Mouse (Mus musculus) heart, embryonic 14.5 days (tissue): ENCODE data around the gene Apoc4. TPM values are rescaled to one million over a fixed set of nuclear protein-coding genes. Genes with fewer than 3 reads are reported as not detected.

ENCODE experiments used
- ATAC-seq: fragments of 200-750 bp; cut with Nextera tagmentation; 2 replicates; pipeline ENCODE4 v1.8.0; 2017; ENCODE audit warnings: low read depth, moderate TSS enrichment; ENCODE audit not compliant: insufficient number of reproducible peaks, insufficient read depth, low FRiP score
- H3K27ac ChIP-seq, 2 experiments: fragments of 200-500 bp in 1 of 2; fragments of 300-500 bp in 1 of 2; sonication (generic) in 1 of 2; replicated peaks in 1 of 2; 2 replicates each; pipeline ENCODE4 v1.5.1; 2012 to 2014; ENCODE audit warnings: low read depth in 2 of 2, low read length in 2 of 2, control low read depth in 1 of 2, mild to moderate bottlenecking in 1 of 2, mixed read lengths in 1 of 2; ENCODE audit not compliant: control insufficient read depth in 1 of 2, insufficient read depth in 1 of 2
- H3K27me3 ChIP-seq: fragments of 300-500 bp; sonication (generic); 2 replicates; pipeline ENCODE4 v1.6.1; 2014; ENCODE audit warnings: mild to moderate bottlenecking, low read length, control low read depth; ENCODE audit not compliant: control insufficient read depth, insufficient read depth
- H3K36me3 ChIP-seq: fragments of 300-500 bp; sonication (generic); 2 replicates; pipeline ENCODE4 v1.6.1; 2014; ENCODE audit warnings: mild to moderate bottlenecking, control low read depth, low read length, mixed read lengths; ENCODE audit not compliant: control insufficient read depth, insufficient read depth
- H3K4me1 ChIP-seq, 2 experiments: fragments of 200-500 bp in 1 of 2; fragments of 300-500 bp in 1 of 2; sonication (generic) in 1 of 2; 2 replicates each; pipeline ENCODE4 v1.6.1; 2012 to 2014; ENCODE audit warnings: low read length in 2 of 2, control low read depth in 1 of 2, mixed read lengths in 1 of 2; ENCODE audit not compliant: control insufficient read depth in 2 of 2, insufficient read depth in 2 of 2
- H3K4me2 ChIP-seq: fragments of 300-500 bp; sonication (generic); 2 replicates; pipeline ENCODE4 v1.6.1; 2014; ENCODE audit warnings: mild to moderate bottlenecking, low read length
- H3K4me3 ChIP-seq, 2 experiments: fragments of 200-500 bp in 1 of 2; fragments of 300-500 bp in 1 of 2; sonication (generic) in 1 of 2; 2 replicates each; pipeline ENCODE4 v1.5.1; 2012 to 2014; ENCODE audit warnings: low read length in 2 of 2, mild to moderate bottlenecking in 2 of 2, control low read depth in 1 of 2, low read depth in 1 of 2, moderate library complexity in 1 of 2; ENCODE audit not compliant: control insufficient read depth in 1 of 2, insufficient read depth in 1 of 2
- H3K9ac ChIP-seq: fragments of 300-500 bp; sonication (generic); 2 replicates; pipeline ENCODE4 v1.6.1; 2014; ENCODE audit warnings: mild to moderate bottlenecking, low read length
- H3K9me3 ChIP-seq: fragments of 300-500 bp; sonication (generic); 2 replicates; pipeline ENCODE4 v1.6.1; 2016; ENCODE audit warnings: low read length, control low read depth; ENCODE audit not compliant: control insufficient read depth
- WGBS: fragments of 180-500 bp; shearing (Covaris S2); extraction: QIAGEN DNeasy Blood & Tissue Kit; methylation state at CpG from one replicate; pipeline ENCODE4 v1.1.7; 2014; 5-methylcytosine and 5-hydroxymethylcytosine counted together
- polyA plus RNA-seq: library from polyadenylated mRNA; unstranded; fragments of >200 nt; fragmentation: Nextera tagmentation; extraction: Ambion mirVana; gene quantifications from 2 replicates; pipeline ENCODE4 v1.2.1, GENCODE M21; 2014

Apoc4 gene
- polyA plus RNA-seq, 1 experiment from 2014 or later, result 0.31 TPM

- 90% methylated on average over 10 of the region's 10 CpGs for WGBS
- peaks cover 3 to 13% of the 10 kb centered on the region in 2 experiments for H3K4me1 ChIP-seq
- no peak overlapping the region for H3K4me2 ChIP-seq
- H3K9ac ChIP-seq, result no peak overlapping the region
- no peak overlapping the region for H3K27ac ChIP-seq
- H3K27me3 ChIP-seq, result no peaks in the 10 kb centered on the region
- H3K9me3 ChIP-seq, result no peaks in the 10 kb centered on the region
- no peak for ATAC-seq
- H3K36me3 ChIP-seq, result peaks cover 77% of the 10 kb centered on the region
- H3K4me3 ChIP-seq, result no peak overlapping the region
These were observed 29.4 kb upstream of the Apoc4 start for GRCm38 (mm10) chr7:19710650-19711049.

- no peaks in the 10 kb centered on the region for H3K9me3 ChIP-seq
- H3K4me1 ChIP-seq, result peaks cover 4 to 12% of the 10 kb centered on the region in 2 experiments; a peak in 3 of 4 replicates
- H3K27ac ChIP-seq, result no peak overlapping the region
- no peak for ATAC-seq
- 94% methylated on average over 7 of the region's 7 CpGs for WGBS
- H3K36me3 ChIP-seq, result peaks cover 77% of the 10 kb centered on the region
- no peak overlapping the region for H3K9ac ChIP-seq
- no peak overlapping the region for H3K4me2 ChIP-seq
- no peaks in the 10 kb centered on the region for H3K27me3 ChIP-seq
- H3K4me3 ChIP-seq, result no peak overlapping the region
These were observed 24.0 kb upstream of the Apoc4 start for GRCm38 (mm10) chr7:19705271-19705670.

DNA sequence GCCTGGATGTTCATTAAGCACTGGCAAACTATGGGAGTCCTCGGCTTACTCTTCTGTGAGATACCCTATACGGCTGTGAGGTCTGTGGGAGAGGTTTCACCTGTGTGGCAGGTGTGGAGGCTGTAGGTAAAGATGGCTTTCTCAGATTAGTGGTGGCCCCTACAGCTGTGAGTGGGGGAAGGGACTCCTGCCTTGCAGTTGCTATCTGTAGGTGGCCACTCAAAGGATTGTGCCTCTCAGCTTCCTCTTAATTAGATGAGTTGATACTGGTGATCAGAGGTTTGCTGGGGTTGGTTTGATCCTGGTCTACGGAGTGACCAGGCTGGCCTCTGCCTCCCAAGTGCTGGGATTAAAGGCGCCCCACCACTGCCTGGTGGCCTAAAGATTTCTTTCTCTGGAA lies 23.2 kb upstream of the Apoc4 start:
- no peak for ATAC-seq
- H3K27ac ChIP-seq, result no peak overlapping the region
- no peaks in the 10 kb centered on the region for H3K9me3 ChIP-seq
- H3K9ac ChIP-seq, result no peak overlapping the region
- H3K27me3 ChIP-seq, result no peaks in the 10 kb centered on the region
- H3K4me1 ChIP-seq, result peaks cover 6 to 17% of the 10 kb centered on the region in 2 experiments
- H3K36me3 ChIP-seq, result peaks cover 69% of the 10 kb centered on the region
- WGBS, result 89% methylated on average over 4 of the region's 4 CpGs
- no peak overlapping the region for H3K4me2 ChIP-seq
- H3K4me3 ChIP-seq, result no peak overlapping the region

GRCm38 (mm10) chr7:19702859-19703555 lies 21.7 kb upstream of the Apoc4 start:
- WGBS, result 88% methylated on average over 16 of the region's 16 CpGs
- Histone ChIP-seq H3K9me3 (no peaks in the 10 kb centered on the region), H3K27me3 (no peaks in the 10 kb centered on the region), H3K27ac (no peak overlapping the region), H3K9ac (no peak overlapping the region), H3K36me3 (peaks cover 55% of the 10 kb centered on the region), H3K4me2 (no peak overlapping the region), H3K4me1 (peaks cover 18 to 31% of the 10 kb centered on the region in 2 experiments), H3K4me3 (no peak overlapping the region)
- ATAC-seq, result no peak

- Histone ChIP-seq H3K4me3 (no peak overlapping the region), H3K4me1 (peaks cover 19 to 33% of the 10 kb centered on the region in 2 experiments), H3K9ac (peak overlapping the region; percentile 21; the same call in 1 of the 2 replicates), H3K4me2 (0 out of 2 replicates have a peak overlapping the region, but pooled peaks have one; percentile 17), H3K9me3 (no peaks in the 10 kb centered on the region), H3K27me3 (no peaks in the 10 kb centered on the region), H3K27ac (peak overlapping the region; percentile 47 to 73; a peak in 3 of 4 replicates), H3K36me3 (peaks cover 46% of the 10 kb centered on the region)
- WGBS, result 23% methylated on average over 22 of the region's 22 CpGs
- 0 out of 2 replicates have a peak, but pooled peaks have one; percentile 46 for ATAC-seq
These were observed 19.9 kb upstream of the Apoc4 start for GRCm38 (mm10) chr7:19701069-19701761.

- Histone ChIP-seq H3K4me2 (0 out of 2 replicates have a peak overlapping the region, but pooled peaks have one; percentile 17), H3K27me3 (no peaks in the 10 kb centered on the region), H3K27ac (peak overlapping the region; percentile 47 to 73; a peak in 3 of 4 replicates), H3K9me3 (no peaks in the 10 kb centered on the region), H3K4me1 (peaks cover 19 to 33% of the 10 kb centered on the region in 2 experiments), H3K4me3 (no peak overlapping the region), H3K36me3 (peaks cover 44% of the 10 kb centered on the region), H3K9ac (peak overlapping the region; percentile 21; the same call in 1 of the 2 replicates)
- no peak for ATAC-seq
- 57% methylated on average over 12 of the region's 12 CpGs for WGBS
These were observed 19.2 kb upstream of the Apoc4 start for GRCm38 (mm10) chr7:19700299-19701068.

GRCm38 (mm10) chr7:19699827-19700148 lies 18.5 kb upstream of the Apoc4 start:
- H3K4me1 ChIP-seq, result peaks cover 24 to 39% of the 10 kb centered on the region in 2 experiments
- peak overlapping the region; percentile 79; the same call in 1 of the 2 replicates for H3K4me2 ChIP-seq
- 75% methylated on average over 4 of the region's 4 CpGs for WGBS
- no peaks in the 10 kb centered on the region for H3K9me3 ChIP-seq
- H3K27ac ChIP-seq, result peak overlapping the region in 1 of 2 experiments; percentile 41; a peak in 1 of 4 replicates
- ATAC-seq, result no peak
- peaks cover 37% of the 10 kb centered on the region for H3K36me3 ChIP-seq
- peak overlapping the region; percentile 74; the same call in 1 of the 2 replicates for H3K9ac ChIP-seq
- no peak overlapping the region for H3K4me3 ChIP-seq
- H3K27me3 ChIP-seq, result no peaks in the 10 kb centered on the region
